Mouse (Mus musculus) limb, embryonic 12.5 days (tissue): Measurements from ENCODE around the gene Cep112. TPM values are rescaled to one million over a fixed set of nuclear protein-coding genes. Genes with fewer than 3 reads are reported as not detected.
A peak's percentile ranks its signal among the peaks of the same experiment; 100 is the strongest.

Experiments used
- ATAC-seq: fragments of 200-750 bp; cut with Nextera tagmentation; 2 replicates; pipeline ENCODE4 v1.8.0; 2017; ENCODE audit warnings: low read depth, moderate TSS enrichment; ENCODE audit not compliant: insufficient number of reproducible peaks, insufficient read depth, low FRiP score, low TSS enrichment
- H3K27ac ChIP-seq: fragments of 300-500 bp; sonication (generic); 2 replicates; pipeline ENCODE4 v1.5.1; 2016; ENCODE audit warnings: mild to moderate bottlenecking, moderate library complexity
- H3K27me3 ChIP-seq: fragments of 300-500 bp; sonication (generic); 2 replicates; pipeline ENCODE4 v1.6.1; 2016; ENCODE audit warnings: mild to moderate bottlenecking, moderate library complexity
- H3K36me3 ChIP-seq: fragments of 300-500 bp; sonication (generic); 2 replicates; pipeline ENCODE4 v1.6.1; 2016; ENCODE audit warnings: mild to moderate bottlenecking, moderate library complexity
- H3K4me1 ChIP-seq: fragments of 300-500 bp; sonication (generic); replicated peaks from 2 replicates; pipeline ENCODE4 v1.6.1; 2016
- H3K4me2 ChIP-seq: fragments of 300-500 bp; sonication (generic); 2 replicates; pipeline ENCODE4 v1.6.1; 2016; ENCODE audit warnings: mild to moderate bottlenecking, moderate library complexity
- H3K4me3 ChIP-seq: fragments of 300-500 bp; sonication (generic); replicated peaks from 2 replicates; pipeline ENCODE4 v1.5.1; 2016; ENCODE audit warnings: mild to moderate bottlenecking
- H3K9ac ChIP-seq: fragments of 300-500 bp; sonication (generic); replicated peaks from 2 replicates; pipeline ENCODE4 v1.6.1; 2016; ENCODE audit warnings: mild to moderate bottlenecking, moderate library complexity
- H3K9me3 ChIP-seq: fragments of 300-500 bp; sonication (generic); 2 replicates; pipeline ENCODE4 v1.6.1; 2016; ENCODE audit warnings: mild to moderate bottlenecking, moderate library complexity
- WGBS: fragments of 180-500 bp; shearing (Covaris S2); methylation state at CpG from one replicate; pipeline ENCODE4 v1.1.7; 2016; 5-methylcytosine and 5-hydroxymethylcytosine counted together
- polyA plus RNA-seq: library from polyadenylated mRNA; unstranded; fragments of >200 nt; fragmentation: Nextera tagmentation; extraction: Ambion mirVana; gene quantifications from 2 replicates; pipeline ENCODE4 v1.2.1, GENCODE M21; 2016

The Cep112 gene
- polyA plus RNA-seq, 1 experiment from 2014 or later: 17.8 TPM

GRCm38 (mm10) chr11:108416360-108416759 lies 8.6 kb upstream of the Cep112 start:
- WGBS: 89% methylated on average over 1 of the region's 1 CpGs
- Histone ChIP-seq H3K9ac (no peak overlapping the region), H3K4me1 (peaks cover 3% of the 10 kb centered on the region; the same call in 1 of the 2 replicates), H3K27ac (no peak overlapping the region), H3K36me3 (no peaks in the 10 kb centered on the region), H3K4me2 (no peak overlapping the region), H3K4me3 (no peak overlapping the region), H3K27me3 (no peaks in the 10 kb centered on the region), H3K9me3 (no peaks in the 10 kb centered on the region)
- ATAC-seq: no peak

- peaks cover 6% of the 10 kb centered on the region; the same call in 1 of the 2 replicates for H3K27me3 ChIP-seq
- no peak overlapping the region for H3K4me3 ChIP-seq
- ATAC-seq: no peak
- no peak overlapping the region for H3K9ac ChIP-seq
- WGBS: 48% methylated on average over 1 of the region's 1 CpGs
- no peaks in the 10 kb centered on the region for H3K9me3 ChIP-seq
- no peaks in the 10 kb centered on the region for H3K36me3 ChIP-seq
- peaks cover 3% of the 10 kb centered on the region; the same call in 1 of the 2 replicates for H3K4me1 ChIP-seq
- H3K27ac ChIP-seq: no peak overlapping the region
- no peak overlapping the region for H3K4me2 ChIP-seq
Observed at GRCm38 (mm10) chr11:108418540-108418939, 6.5 kb upstream of the Cep112 start.

GRCm38 (mm10) chr11:108419242-108419641 lies 5.8 kb upstream of the Cep112 start:
- no peak overlapping the region for H3K4me3 ChIP-seq
- ATAC-seq: no peak
- no peaks in the 10 kb centered on the region for H3K36me3 ChIP-seq
- H3K9me3 ChIP-seq: no peaks in the 10 kb centered on the region
- H3K9ac ChIP-seq: no peak overlapping the region
- peaks cover 6% of the 10 kb centered on the region; the same call in 1 of the 2 replicates for H3K27me3 ChIP-seq
- H3K4me1 ChIP-seq: peaks cover 8% of the 10 kb centered on the region
- H3K27ac ChIP-seq: no peak overlapping the region
- 91% methylated on average over 6 of the region's 6 CpGs for WGBS
- H3K4me2 ChIP-seq: no peak overlapping the region

DNA sequence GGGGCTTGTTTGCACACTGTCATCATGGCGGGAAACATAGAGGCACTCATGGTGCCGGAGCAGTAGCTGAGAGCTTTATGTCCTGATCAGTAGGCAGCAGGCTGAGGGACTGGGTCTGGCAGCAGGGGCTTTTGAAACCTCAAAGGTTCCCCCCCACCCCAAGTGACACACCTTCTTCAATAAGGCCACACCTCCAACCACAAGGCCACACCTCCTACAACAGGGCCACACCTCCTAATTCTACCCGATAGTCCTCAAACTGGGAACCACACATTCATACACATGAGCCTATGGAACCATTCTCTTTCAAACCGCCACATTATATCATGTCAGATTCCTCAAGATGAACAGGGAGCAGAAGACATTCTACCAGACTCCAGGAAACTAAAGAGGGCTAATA lies 4.2 kb upstream of the Cep112 start:
- no peak overlapping the region for H3K4me3 ChIP-seq
- H3K4me2 ChIP-seq: no peak overlapping the region
- WGBS: 80% methylated on average over 4 of the region's 4 CpGs
- H3K9me3 ChIP-seq: no peaks in the 10 kb centered on the region
- no peak overlapping the region for H3K27ac ChIP-seq
- ATAC-seq: no peak
- H3K9ac ChIP-seq: no peak overlapping the region
- peaks cover 6% of the 10 kb centered on the region; the same call in 1 of the 2 replicates for H3K27me3 ChIP-seq
- H3K36me3 ChIP-seq: no peaks in the 10 kb centered on the region
- peaks cover 12% of the 10 kb centered on the region for H3K4me1 ChIP-seq

GRCm38 (mm10) chr11:108423221-108423620 lies 1.8 kb upstream of the Cep112 start:
- Histone ChIP-seq H3K9me3 (no peaks in the 10 kb centered on the region), H3K9ac (no peak overlapping the region), H3K4me1 (peaks cover 14% of the 10 kb centered on the region), H3K36me3 (no peaks in the 10 kb centered on the region), H3K27me3 (peaks cover 6% of the 10 kb centered on the region; the same call in 1 of the 2 replicates), H3K4me2 (no peak overlapping the region), H3K4me3 (no peak overlapping the region), H3K27ac (no peak overlapping the region)
- 73% methylated on average over 7 of the region's 7 CpGs for WGBS
- ATAC-seq: no peak

- no peaks in the 10 kb centered on the region for H3K9me3 ChIP-seq
- peaks cover 6% of the 10 kb centered on the region; the same call in 1 of the 2 replicates for H3K27me3 ChIP-seq
- H3K4me3 ChIP-seq: peak overlapping the region; percentile 73
- no peak for ATAC-seq
- 0 out of 2 replicates have a peak overlapping the region, but pooled peaks have one; percentile 38 for H3K9ac ChIP-seq
- no peak overlapping the region for H3K27ac ChIP-seq
- peaks cover 14% of the 10 kb centered on the region for H3K4me1 ChIP-seq
- no peaks in the 10 kb centered on the region for H3K36me3 ChIP-seq
- WGBS: 7% methylated on average over 5 of the region's 5 CpGs
- H3K4me2 ChIP-seq: peak overlapping the region; percentile 69
Observed at GRCm38 (mm10) chr11:108424111-108424510, 881 bp upstream of the Cep112 start.

DNA sequence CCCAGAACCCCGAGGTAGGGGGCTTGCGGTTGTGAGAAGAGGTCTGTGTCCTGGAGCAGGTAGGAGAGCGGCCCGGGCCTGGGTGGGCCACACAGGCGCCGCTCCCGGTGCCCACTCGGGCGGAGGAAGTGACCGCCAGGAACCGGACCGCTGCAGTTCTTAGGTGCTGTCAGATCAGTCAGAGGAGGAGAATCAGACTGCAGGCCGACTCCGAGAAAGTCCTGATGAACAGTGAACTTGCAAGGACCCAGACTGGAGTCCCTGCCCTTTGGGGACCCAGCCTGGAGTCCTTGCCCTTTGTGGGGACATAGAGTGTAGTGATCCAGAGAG lies 565 bp downstream of the Cep112 start:
- H3K27me3 ChIP-seq: peaks cover 6% of the 10 kb centered on the region; the same call in 1 of the 2 replicates
- 7% methylated on average over 14 of the region's 14 CpGs for WGBS
- peak overlapping the region; percentile 69 for H3K4me2 ChIP-seq
- H3K4me3 ChIP-seq: peak overlapping the region; percentile 73
- ATAC-seq: no peak; the same call in 1 of the 2 replicates
- no peaks in the 10 kb centered on the region for H3K36me3 ChIP-seq
- peaks cover 10% of the 10 kb centered on the region; the same call in 1 of the 2 replicates for H3K4me1 ChIP-seq
- peak overlapping the region; percentile 59 for H3K27ac ChIP-seq
- H3K9ac ChIP-seq: peak overlapping the region; percentile 84
- H3K9me3 ChIP-seq: no peaks in the 10 kb centered on the region

GRCm38 (mm10) chr11:108426086-108426485 lies 1.1 kb downstream of the Cep112 start:
- Histone ChIP-seq H3K27me3 (peaks cover 6% of the 10 kb centered on the region; the same call in 1 of the 2 replicates), H3K27ac (no peak overlapping the region), H3K4me3 (peak overlapping the region; percentile 73), H3K4me2 (peak overlapping the region; percentile 69), H3K9me3 (no peaks in the 10 kb centered on the region), H3K4me1 (peaks cover 10% of the 10 kb centered on the region; the same call in 1 of the 2 replicates), H3K36me3 (no peaks in the 10 kb centered on the region), H3K9ac (no peak overlapping the region)
- no peak for ATAC-seq
- 86% methylated on average over 3 of the region's 3 CpGs for WGBS

GRCm38 (mm10) chr11:108427191-108427590 lies 2.2 kb downstream of the Cep112 start:
- Histone ChIP-seq H3K27ac (no peak overlapping the region), H3K9me3 (no peaks in the 10 kb centered on the region), H3K4me3 (no peak overlapping the region), H3K36me3 (no peaks in the 10 kb centered on the region), H3K4me2 (no peak overlapping the region), H3K27me3 (peaks cover 6% of the 10 kb centered on the region; the same call in 1 of the 2 replicates), H3K9ac (no peak overlapping the region), H3K4me1 (peaks cover 10% of the 10 kb centered on the region; the same call in 1 of the 2 replicates)
- no peak for ATAC-seq
- 68% methylated on average over 6 of the region's 6 CpGs for WGBS

- H3K9me3 ChIP-seq: no peaks in the 10 kb centered on the region
- ATAC-seq: no peak
- H3K9ac ChIP-seq: no peak overlapping the region
- H3K36me3 ChIP-seq: no peaks in the 10 kb centered on the region
- H3K27me3 ChIP-seq: no peaks in the 10 kb centered on the region
- no peak overlapping the region for H3K27ac ChIP-seq
- peaks cover 7% of the 10 kb centered on the region; the same call in 1 of the 2 replicates for H3K4me1 ChIP-seq
- H3K4me2 ChIP-seq: no peak overlapping the region
- WGBS: 83% methylated on average over 2 of the region's 2 CpGs
- H3K4me3 ChIP-seq: no peak overlapping the region
Observed at GRCm38 (mm10) chr11:108429076-108429475, 4.1 kb downstream of the Cep112 start.

DNA sequence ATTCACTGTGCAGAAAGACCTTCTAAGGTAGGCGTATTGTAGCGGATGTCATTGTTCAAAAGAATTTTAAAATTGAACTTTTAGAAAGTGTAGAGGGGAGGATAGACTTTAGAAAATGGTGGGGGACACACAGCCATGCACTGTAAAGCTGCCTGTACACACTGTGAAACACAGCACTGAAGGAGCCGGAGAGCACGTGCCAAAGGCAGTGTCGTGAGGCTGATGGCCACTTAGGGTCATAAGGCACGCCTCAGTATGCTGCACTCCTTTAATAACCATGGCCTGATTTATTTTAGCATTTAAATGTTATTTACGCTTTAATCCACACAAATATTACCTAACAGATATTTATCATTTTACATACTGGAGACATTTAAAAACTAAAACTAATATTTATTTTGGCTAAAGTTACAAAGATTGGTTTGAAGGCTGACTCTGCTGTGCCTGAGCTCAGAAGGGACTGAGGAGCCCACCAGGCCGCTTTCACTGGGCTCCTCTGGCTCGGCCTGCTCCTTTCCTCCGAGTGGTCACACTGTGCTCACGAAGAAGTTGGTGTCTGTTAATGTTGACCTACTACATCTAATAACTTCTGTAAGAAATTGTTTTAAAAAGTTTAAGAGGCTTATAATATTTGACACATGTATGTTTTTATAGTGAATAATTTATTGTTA lies 19.0 kb downstream of the Cep112 start:
- Histone ChIP-seq H3K27ac (no peak overlapping the region), H3K36me3 (peaks cover 13% of the 10 kb centered on the region; the same call in 1 of the 2 replicates), H3K4me2 (no peak overlapping the region), H3K27me3 (no peaks in the 10 kb centered on the region), H3K4me1 (peaks cover 3% of the 10 kb centered on the region; the same call in 1 of the 2 replicates), H3K9ac (no peak overlapping the region), H3K9me3 (no peaks in the 10 kb centered on the region), H3K4me3 (no peak overlapping the region)
- ATAC-seq: no peak
- WGBS: 56% methylated on average over 11 of the region's 11 CpGs
